Mouse (Mus musculus) myocyte (in vitro differentiated cells): Measurements from ENCODE around the gene Raf1. TPM values are rescaled to one million over a fixed set of nuclear protein-coding genes. Genes with fewer than 3 reads are reported as not detected.

Source experiments
- H3K27me3 ChIP-seq: one replicate; pipeline ENCODE4 v1.6.1; 2011; ENCODE audit not compliant: control insufficient read depth, insufficient read depth, insufficient read length
- H3K36me3 ChIP-seq: one replicate; pipeline ENCODE4 v1.6.1; 2011; ENCODE audit not compliant: control insufficient read depth, insufficient read depth
- H3K4me2 ChIP-seq: one replicate; pipeline ENCODE4 v1.6.1; 2011; ENCODE audit warnings: low read depth, control low read depth
- H3K4me3 ChIP-seq: one replicate; pipeline ENCODE4 v1.5.1; 2011; ENCODE audit warnings: mild to moderate bottlenecking, control low read depth, moderate library complexity
- H3K79me2 ChIP-seq: one replicate; pipeline ENCODE4 v1.6.1; 2011; ENCODE audit not compliant: control insufficient read depth, insufficient read depth
- H3ac ChIP-seq: one replicate; pipeline ENCODE4 v1.6.1; 2011; ENCODE audit not compliant: control insufficient read depth, insufficient read length
- CEBPB ChIP-seq: IDR thresholded peaks from 2 replicates; pipeline ENCODE4 v1.6.1; 2011; ENCODE audit warnings: mild to moderate bottlenecking, moderate library complexity; ENCODE audit not compliant: poor library complexity, insufficient read depth, severe bottlenecking
- E2F4 ChIP-seq: IDR thresholded peaks from one replicate; pipeline ENCODE4 v1.6.1; 2011; ENCODE audit warnings: mild to moderate bottlenecking, control low read depth, moderate library complexity; ENCODE audit not compliant: insufficient read depth
- MAX ChIP-seq: IDR thresholded peaks from one replicate; pipeline ENCODE4 v1.6.1; 2011; ENCODE audit warnings: low read depth, mild to moderate bottlenecking, control low read depth
- MYOD1 ChIP-seq, 3 experiments: IDR thresholded peaks; one replicate each; pipeline ENCODE4 v1.6.1; 2011; ENCODE audit warnings: control low read depth in 2 of 3, low read depth in 2 of 3, mild to moderate bottlenecking in 2 of 3, moderate library complexity in 1 of 3; ENCODE audit not compliant: insufficient read length in 2 of 3, control insufficient read depth in 1 of 3
- MYOG ChIP-seq, 3 experiments: IDR thresholded peaks; one replicate each; pipeline ENCODE4 v1.6.1; 2011; ENCODE audit warnings: control low read depth in 2 of 3, low read depth in 2 of 3, mild to moderate bottlenecking in 2 of 3; ENCODE audit not compliant: insufficient read length in 2 of 3, control insufficient read depth in 1 of 3, insufficient read depth in 1 of 3
- POLR2A ChIP-seq: IDR thresholded peaks from one replicate; pipeline ENCODE4 v1.6.1; 2011; ENCODE audit warnings: low read depth, mild to moderate bottlenecking, control low read depth, moderate library complexity; ENCODE audit not compliant: insufficient read length
- POLR2AphosphoS2 ChIP-seq: IDR thresholded peaks from one replicate; pipeline ENCODE4 v1.6.1; 2011; ENCODE audit warnings: low read depth, control low read depth; ENCODE audit not compliant: insufficient read length
- REST ChIP-seq: IDR thresholded peaks from one replicate; pipeline ENCODE4 v1.6.1; 2011; ENCODE audit warnings: mild to moderate bottlenecking, control low read depth, moderate library complexity; ENCODE audit not compliant: insufficient read depth, insufficient read length
- SRF ChIP-seq: IDR thresholded peaks from one replicate; pipeline ENCODE4 v1.6.1; 2011; ENCODE audit warnings: low read depth; ENCODE audit not compliant: control insufficient read depth, insufficient read length
- TCF12 ChIP-seq: IDR thresholded peaks from one replicate; pipeline ENCODE4 v1.6.1; 2011; ENCODE audit warnings: mild to moderate bottlenecking, control low read depth; ENCODE audit not compliant: poor library complexity, insufficient read depth, severe bottlenecking
- TCF3 ChIP-seq: IDR thresholded peaks from one replicate; pipeline ENCODE4 v1.6.1; 2011; ENCODE audit warnings: low read depth, control low read depth; ENCODE audit not compliant: insufficient read length
- USF1 ChIP-seq: IDR thresholded peaks from one replicate; pipeline ENCODE4 v1.6.1; 2011; ENCODE audit warnings: low read depth, mild to moderate bottlenecking, control low read depth, moderate library complexity
- polyA plus RNA-seq: library from polyadenylated mRNA; unstranded; fragments of >200 nt; fragmentation: generic; extraction: Trizol; gene quantifications from one replicate; pipeline ENCODE4 v1.2.1, GENCODE M21; 2012; ENCODE audit warnings: missing spikeins

The Raf1 gene
- polyA plus RNA-seq, 1 experiment, result 81.2 TPM

GRCm38 (mm10) chr6:115577407-115577806, 99.0 kb downstream of the Raf1 start:
- Histone ChIP-seq H3K36me3 (peaks cover 3% of the 10 kb centered on the region), H3ac (no peak overlapping the region), H3K4me2 (no peak overlapping the region), H3K27me3 (no peaks in the 10 kb centered on the region), H3K4me3 (no peak overlapping the region), H3K79me2 (no peaks in the 10 kb centered on the region)
- TF ChIP-seq REST (no peak), MAX (no peak)

GRCm38 (mm10) chr6:115574171-115574570, 102.3 kb downstream of the Raf1 start:
- Histone ChIP-seq H3K27me3 (no peaks in the 10 kb centered on the region), H3K36me3 (peaks cover 3% of the 10 kb centered on the region), H3K79me2 (no peaks in the 10 kb centered on the region), H3K4me3 (no peak overlapping the region), H3K4me2 (no peak overlapping the region), H3ac (no peak overlapping the region)
- TF ChIP-seq POLR2AphosphoS2, result no peak
- no peak for TF ChIP-seq MYOG (IDR thresholded peaks at IDR 0.05; ENCODE audit: control insufficient read depth in 1 of 3, insufficient read depth in 1 of 3, insufficient read length in 2 of 3, low read depth in 2 of 3)
- TF ChIP-seq TCF3, result no peak
- no peak for TF ChIP-seq USF1
- TF ChIP-seq POLR2A, result no peak
- TF ChIP-seq REST, result no peak
- no peak for TF ChIP-seq MAX
- no peak for TF ChIP-seq TCF12
- no peak for TF ChIP-seq E2F4
- no peak for TF ChIP-seq CEBPB
- no peak for TF ChIP-seq MYOD1 (IDR thresholded peaks at IDR 0.05; ENCODE audit: control insufficient read depth in 1 of 3, insufficient read length in 2 of 3, low read depth in 2 of 3)
- TF ChIP-seq SRF, result no peak

Other genes starting within 250 kb of the Raf1 start
- gene Tsen2, start 132.0 kb downstream of the Raf1 start, polyA plus RNA-seq, result 13.4 TPM
- 0.04 TPM for gene Mkrn2os, start 84.1 kb downstream of the Raf1 start, polyA plus RNA-seq
- gene Mkrn2, start 74.7 kb downstream of the Raf1 start, polyA plus RNA-seq, result 17.0 TPM
- gene Tmem40, start 85.8 kb upstream of the Raf1 start, polyA plus RNA-seq, result 0.37 TPM
- 31.3 TPM for gene Cand2, start 97.9 kb upstream of the Raf1 start, polyA plus RNA-seq
- gene Rpl32, start 132.1 kb upstream of the Raf1 start, polyA plus RNA-seq, result 4,367 TPM
- not detected for gene Efcab12, start 161.8 kb upstream of the Raf1 start, polyA plus RNA-seq
- gene Mbd4, start 176.7 kb upstream of the Raf1 start, polyA plus RNA-seq, result 0.56 TPM
- gene Ift122, start 176.8 kb upstream of the Raf1 start, polyA plus RNA-seq, result 21.4 TPM